Mouse (Mus musculus) midbrain, embryonic 12.5 days (tissue): Measurements from ENCODE around the gene Xrcc4. TPM values are rescaled to one million over a fixed set of nuclear protein-coding genes. Genes with fewer than 3 reads are reported as not detected.

Source experiments
- polyA plus RNA-seq: library from polyadenylated mRNA; unstranded; fragments of >200 nt; fragmentation: Nextera tagmentation; extraction: Ambion mirVana; gene quantifications from 2 replicates; pipeline ENCODE4 v1.2.1, GENCODE M21; 2016

Gene Xrcc4
- polyA plus RNA-seq, 1 experiment from 2014 or later = 11.9 TPM

Other genes starting within 250 kb of the Xrcc4 start
- gene Tmem167, start 485 bp downstream of the Xrcc4 start, polyA plus RNA-seq = 56.0 and 61.8 TPM in 2 replicates